Mouse (Mus musculus) liver, adult 2 months (tissue): Measurements from ENCODE around the gene Rad9a.

Source experiments
- CTCF ChIP-seq: fragments of 200-500 bp; IDR thresholded peaks from 2 replicates; pipeline ENCODE4 v1.5.1; 2011; ENCODE audit warnings: low read depth, low read length, control low read depth
- POLR2A ChIP-seq: fragments of 200-500 bp; IDR thresholded peaks from 2 replicates; pipeline ENCODE4 v1.6.1; 2011; ENCODE audit warnings: low read length, control low read depth; ENCODE audit not compliant: insufficient read depth; ENCODE audit errors: extremely low read depth

- TF ChIP-seq POLR2A (no peak), CTCF (no peak)
Observed at GRCm38 (mm10) chr19:4211891-4212588, 10.6 kb upstream of the Rad9a start.
